Mouse (Mus musculus) small intestine, adult 2 months (tissue): ENCODE data around the gene Slc35f2. TPM values are rescaled to one million over a fixed set of nuclear protein-coding genes. Genes with fewer than 3 reads are reported as not detected.

Source experiments
- H3K27ac ChIP-seq: fragments of 200-500 bp; 2 replicates; pipeline ENCODE4 v1.5.1; 2012; ENCODE audit warnings: low read depth, low read length, control low read depth, inconsistent platforms; ENCODE audit not compliant: insufficient read depth
- H3K27me3 ChIP-seq: fragments of 200-500 bp; 2 replicates; pipeline ENCODE4 v1.6.1; 2012; ENCODE audit warnings: mild to moderate bottlenecking, moderate library complexity, low read length, inconsistent platforms; ENCODE audit not compliant: control insufficient read depth, insufficient read depth
- H3K36me3 ChIP-seq: fragments of 200-500 bp; 2 replicates; pipeline ENCODE4 v1.6.1; 2012; ENCODE audit warnings: mild to moderate bottlenecking, low read length, control low read depth, inconsistent platforms; ENCODE audit not compliant: control insufficient read depth, insufficient read depth
- H3K4me1 ChIP-seq: fragments of 200-500 bp; 2 replicates; pipeline ENCODE4 v1.6.1; 2012; ENCODE audit warnings: low read length, inconsistent platforms, mixed read lengths; ENCODE audit not compliant: control insufficient read depth, insufficient read depth, insufficient read length
- H3K4me3 ChIP-seq: fragments of 200-500 bp; 2 replicates; pipeline ENCODE4 v1.5.1; 2012; ENCODE audit warnings: low read depth, mild to moderate bottlenecking, control low read depth, inconsistent platforms, low read length, moderate library complexity
- CTCF ChIP-seq: fragments of 200-500 bp; IDR thresholded peaks from 2 replicates; pipeline ENCODE4 v1.5.1; 2012; ENCODE audit warnings: low read depth, mild to moderate bottlenecking, control low read depth, inconsistent platforms, low read length, moderate library complexity, mixed read lengths; ENCODE audit not compliant: insufficient replicate concordance, insufficient read length; ENCODE audit errors: extremely low read depth
- POLR2A ChIP-seq: fragments of 200-500 bp; IDR thresholded peaks from 2 replicates; pipeline ENCODE4 v1.6.1; 2012; ENCODE audit warnings: low read depth, mild to moderate bottlenecking, control low read depth, inconsistent platforms, low read length, moderate library complexity
- WGBS: fragments of 180-500 bp; shearing (Covaris S2); methylation state at CpG from one replicate; pipeline ENCODE4 v1.1.7; 2018; 5-methylcytosine and 5-hydroxymethylcytosine counted together
- polyA plus RNA-seq: library from polyadenylated mRNA; depleted of rRNA; stranded (reverse); fragments of >200 nt; gene quantifications from 2 replicates; pipeline ENCODE4 v1.2.3, GENCODE M21; 2012; rRNA removed

Slc35f2 gene
- polyA plus RNA-seq, 1 experiment = 30.5 TPM

DNA sequence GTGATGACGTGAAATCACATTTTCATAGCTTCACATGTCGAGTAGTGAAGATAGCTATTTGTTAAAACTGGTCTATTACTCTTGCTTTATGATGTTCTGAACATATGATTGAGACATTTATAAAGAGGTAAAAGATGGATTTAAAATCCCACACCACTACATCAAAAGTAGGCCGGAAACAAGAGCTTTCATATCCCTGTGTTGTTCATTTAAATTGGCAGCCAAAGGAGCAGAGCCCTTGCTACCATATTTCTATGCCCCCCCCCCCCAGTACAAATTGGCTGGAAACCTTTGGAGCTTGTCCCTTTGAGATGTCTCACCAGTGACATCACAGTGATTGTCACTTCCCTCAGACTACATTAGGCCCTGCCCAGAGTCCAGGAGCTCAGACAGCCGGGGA lies 78.5 kb downstream of the Slc35f2 start, which contains the start of gene Sln:
Gene Sln, plus strand, starts transcription at position 301 of the 400 bp plus-strand sequence.
- no peaks in the 10 kb centered on the region for H3K4me1 ChIP-seq
- H3K36me3 ChIP-seq = no peaks in the 10 kb centered on the region
- no peaks in the 10 kb centered on the region for H3K27me3 ChIP-seq
- no peak within 1 kb of the TSS for H3K27ac ChIP-seq
- TF ChIP-seq POLR2A (no peak), CTCF (no peak)
- WGBS = 74% methylated on average over 4 of the region's 4 CpGs
- H3K4me3 ChIP-seq = no peak within 1 kb of the TSS

DNA sequence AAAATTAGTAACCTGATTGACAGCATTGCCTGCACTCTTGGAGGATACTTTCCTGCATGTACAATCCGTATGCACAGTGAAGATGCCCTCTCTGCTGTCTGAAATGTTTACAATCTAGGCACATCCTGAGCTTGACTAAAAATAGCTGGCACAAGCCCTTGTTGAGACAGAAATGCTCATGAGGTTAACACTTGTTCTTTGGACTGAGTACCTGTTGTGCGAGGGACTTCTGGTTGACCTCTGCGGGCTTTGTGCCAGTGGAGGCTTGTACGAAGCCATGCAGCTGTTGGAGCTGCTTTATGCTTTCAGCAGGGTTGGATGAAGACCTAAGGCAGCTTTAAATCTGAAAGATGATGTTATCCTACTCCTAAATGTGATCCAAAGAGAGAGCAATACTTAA lies 80.8 kb downstream of the Slc35f2 start:
- H3K36me3 ChIP-seq = no peaks in the 10 kb centered on the region
- TF ChIP-seq CTCF (no peak), POLR2A (no peak)
- no peaks in the 10 kb centered on the region for H3K4me1 ChIP-seq
- H3K27ac ChIP-seq = no peak overlapping the region
- H3K27me3 ChIP-seq = no peaks in the 10 kb centered on the region
- H3K4me3 ChIP-seq = no peak overlapping the region
- 72% methylated on average over 4 of the region's 4 CpGs for WGBS

DNA sequence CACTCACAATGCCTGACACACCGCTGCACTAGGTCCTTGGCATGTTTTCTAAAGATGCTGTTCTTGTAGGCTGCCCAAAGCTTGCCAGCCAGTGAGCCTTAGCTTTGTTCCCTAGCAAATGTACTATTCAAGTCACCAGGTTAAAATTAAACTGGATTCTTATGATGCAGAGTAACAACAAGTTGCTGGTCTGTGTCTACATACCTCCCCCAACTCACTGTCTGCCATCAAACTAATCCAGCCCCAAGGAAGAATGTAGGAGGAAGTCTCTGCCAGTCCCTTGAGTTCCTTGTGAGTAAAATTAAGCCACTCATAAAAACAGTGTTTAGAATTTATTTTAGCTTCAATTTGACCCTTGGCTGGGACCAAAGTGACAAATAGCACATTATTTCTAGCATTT lies 82.3 kb downstream of the Slc35f2 start:
- H3K27ac ChIP-seq = no peak overlapping the region
- no peak for TF ChIP-seq POLR2A
- H3K36me3 ChIP-seq = no peaks in the 10 kb centered on the region
- H3K27me3 ChIP-seq = no peaks in the 10 kb centered on the region
- H3K4me1 ChIP-seq = no peaks in the 10 kb centered on the region
- H3K4me3 ChIP-seq = no peak overlapping the region
- WGBS = 69% methylated on average over 1 of the region's 1 CpGs

DNA sequence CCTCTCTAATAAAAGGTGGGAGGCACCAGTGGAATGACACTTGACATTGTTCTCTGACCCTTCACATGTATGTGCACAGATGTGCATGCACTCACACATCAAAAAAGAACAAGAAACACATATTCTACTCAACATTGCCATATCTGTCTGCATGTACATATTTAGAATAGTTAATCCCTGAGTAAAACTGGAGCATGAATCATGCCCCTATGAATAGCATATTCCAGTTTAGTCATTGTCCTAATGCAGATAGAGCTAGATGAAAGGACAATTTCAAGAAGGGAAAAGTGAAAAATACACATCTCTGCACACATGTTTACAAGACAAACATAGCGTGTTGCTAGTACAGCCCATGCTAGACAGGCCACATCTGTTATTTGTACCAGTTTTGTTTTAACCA lies 83.2 kb downstream of the Slc35f2 start:
- TF ChIP-seq POLR2A (no peak), CTCF (no peak)
- Histone ChIP-seq H3K27ac (no peak overlapping the region), H3K27me3 (no peaks in the 10 kb centered on the region), H3K4me1 (no peaks in the 10 kb centered on the region), H3K36me3 (no peaks in the 10 kb centered on the region), H3K4me3 (no peak overlapping the region)
- WGBS = 73% methylated on average over 1 of the region's 1 CpGs

DNA sequence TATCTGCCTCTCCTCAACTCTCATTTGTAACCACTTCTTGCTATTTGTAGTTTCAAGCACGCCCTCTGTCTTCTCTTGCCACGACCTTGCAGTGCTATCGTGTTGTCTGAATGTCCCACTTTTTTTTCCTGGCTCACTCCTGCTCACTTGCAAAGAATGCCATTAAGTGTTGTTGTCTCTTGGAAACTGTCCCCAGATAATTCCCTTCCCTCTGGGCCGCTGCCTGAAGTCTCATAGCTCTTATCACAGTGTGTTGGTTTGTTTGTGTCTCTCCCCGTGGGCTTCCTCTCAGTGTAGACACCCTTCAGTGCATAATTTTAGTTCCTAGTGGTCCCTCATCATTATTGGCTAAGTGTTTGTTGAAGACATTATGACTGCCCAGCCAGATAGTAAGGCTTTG lies 86.5 kb downstream of the Slc35f2 start:
- Histone ChIP-seq H3K27me3 (no peaks in the 10 kb centered on the region), H3K4me1 (no peaks in the 10 kb centered on the region), H3K27ac (no peak overlapping the region), H3K36me3 (no peaks in the 10 kb centered on the region), H3K4me3 (no peak overlapping the region)
- TF ChIP-seq POLR2A = no peak
- no peak for TF ChIP-seq CTCF
- 42% methylated on average over 5 of the region's 5 CpGs for WGBS

Other genes with a start within 250 kb of the Slc35f2 start
- 0.19 and 0.65 TPM in 2 replicates for gene Atm, start 234.8 kb upstream of the Slc35f2 start, polyA plus RNA-seq
- 0.36 and 0.91 TPM in 2 replicates for gene Npat, start 234.5 kb upstream of the Slc35f2 start, polyA plus RNA-seq
- gene Acat1, start 161.2 kb upstream of the Slc35f2 start, polyA plus RNA-seq = 8.3 and 12.6 TPM in 2 replicates
- gene Cul5, start 101.5 kb upstream of the Slc35f2 start, polyA plus RNA-seq = 1.6 and 2.0 TPM in 2 replicates
- gene Rab39, start 65.3 kb upstream of the Slc35f2 start, polyA plus RNA-seq = 0.05 TPM in 1 of 2 replicates, not detected in the other
- 0.15 TPM in 1 of 2 replicates, not detected in the other for gene Sln, start 78.6 kb downstream of the Slc35f2 start, polyA plus RNA-seq
- gene Elmod1, start 203.8 kb downstream of the Slc35f2 start, polyA plus RNA-seq = 0.08 TPM in 1 of 2 replicates, not detected in the other